15 mouse cellular contexts compared by ENCODE assay signal in genomic region chr14:22444541-22444940, GRCm38 (mm10).
DNase-seq lines count a peak whose midpoint lies in the region; ATAC-seq and TF ChIP-seq lines count a peak whose summit lies in the region.
"Had no signal": no experiment of that assay in that cellular context is flagged by ENCODE, and none has a peak within 500 bp of the region (broad histone marks: within the 10 kb centered on the region; RNA-seq: fewer than 3 reads in every experiment).

No protein-coding gene starts in this region.

- TF ChIP-seq EP300 in stomach, postnatal 0 days (optimal IDR thresholded peaks at IDR 0.05), result no peak

- no peaks in the 10 kb centered on the region; the same call in 1 of the 2 replicates for H3K27me3 ChIP-seq in forebrain, postnatal 0 days (ENCODE audit: insufficient read depth, low read length)
- H3K27me3 ChIP-seq in forebrain, embryonic 16.5 days (replicated peaks; ENCODE audit: control insufficient read depth, insufficient read depth, low read length), result peaks cover 10% of the 10 kb centered on the region; the same call in 1 of the 2 replicates
- H3K27me3 ChIP-seq in stomach, postnatal 0 days (ENCODE audit: control insufficient read depth, insufficient read depth, low read length), result no peaks in the 10 kb centered on the region
- H3K27me3 ChIP-seq: stomach, embryonic 15.5 days had no signal

- peak; percentile 58 for TF ChIP-seq CTCF in forebrain, postnatal 0 days (IDR thresholded peaks at IDR 0.05; ENCODE audit: low read depth)
- TF ChIP-seq CTCF in stomach, postnatal 0 days (IDR thresholded peaks at IDR 0.05; ENCODE audit: low read depth), result peak; percentile 60

- ATAC-seq in forebrain, postnatal 0 days, result no peak
- ATAC-seq in forebrain, embryonic 16.5 days, result no peak
- ATAC-seq in stomach, postnatal 0 days (ENCODE audit: low FRiP score, low TSS enrichment), result no peak
- ATAC-seq: forebrain, embryonic 14.5 days had no signal

- H3K9me3 ChIP-seq in forebrain, postnatal 0 days (ENCODE audit: low read length), result no peaks in the 10 kb centered on the region
- H3K9me3 ChIP-seq in forebrain, embryonic 16.5 days (ENCODE audit: control insufficient read depth, low read length), result no peaks in the 10 kb centered on the region
- H3K9me3 ChIP-seq in stomach, postnatal 0 days (ENCODE audit: control insufficient read depth, low read length), result no peaks in the 10 kb centered on the region
- H3K9me3 ChIP-seq: hindbrain, embryonic 15.5 days; limb, embryonic 12.5 days; stomach, embryonic 15.5 days had no signal

- DNase-seq in forebrain, postnatal 0 days, result no peak
- DNase-seq in kidney, postnatal 14 days, result peak; percentile 10
- DNase-seq in kidney, postnatal 25 days, result no peak
- DNase-seq in lung, postnatal 10 days, result peak; percentile 27
- no peak for DNase-seq in lung, postnatal 25 days (ENCODE audit: low spot score)
- DNase-seq in stomach, postnatal 0 days (ENCODE audit: low spot score), result no peak
- no peak for DNase-seq in MN1 (ENCODE audit: low spot score)
- DNase-seq: spleen, adult 18-20 months; thymus, postnatal 14 days had no signal

- no peak overlapping the region for H3K4me2 ChIP-seq in forebrain, postnatal 0 days (ENCODE audit: low read depth)
- no peak overlapping the region for H3K4me2 ChIP-seq in forebrain, embryonic 16.5 days (ENCODE audit: low read length)
- no peak overlapping the region for H3K4me2 ChIP-seq in stomach, postnatal 0 days (replicated peaks; ENCODE audit: low read depth)
- H3K4me2 ChIP-seq: hindbrain, embryonic 15.5 days; limb, embryonic 12.5 days; stomach, embryonic 15.5 days had no signal

- H3K9ac ChIP-seq in forebrain, postnatal 0 days, result no peak overlapping the region
- H3K9ac ChIP-seq in forebrain, embryonic 16.5 days (replicated peaks; ENCODE audit: low read depth, low read length), result no peak overlapping the region
- no peak overlapping the region for H3K9ac ChIP-seq in stomach, postnatal 0 days (ENCODE audit: low read length)
- H3K9ac ChIP-seq: hindbrain, embryonic 15.5 days; limb, embryonic 12.5 days; stomach, embryonic 15.5 days had no signal

- H3K4me3 ChIP-seq in forebrain, postnatal 0 days (ENCODE audit: low read depth, low read length), result no peak overlapping the region
- H3K4me3 ChIP-seq in forebrain, embryonic 16.5 days (replicated peaks; ENCODE audit: low read length), result no peak overlapping the region
- no peak overlapping the region for H3K4me3 ChIP-seq in stomach, postnatal 0 days (ENCODE audit: low read depth, low read length)
- H3K4me3 ChIP-seq: hindbrain, embryonic 15.5 days; limb, embryonic 12.5 days; myocyte; stomach, embryonic 15.5 days had no signal

- H3K4me1 ChIP-seq in forebrain, postnatal 0 days (ENCODE audit: insufficient read depth), result peaks cover 8% of the 10 kb centered on the region; the same call in 1 of the 2 replicates
- peaks cover 23% of the 10 kb centered on the region for H3K4me1 ChIP-seq in forebrain, embryonic 16.5 days (replicated peaks; ENCODE audit: control insufficient read depth, insufficient read depth, low read length)
- H3K4me1 ChIP-seq in stomach, postnatal 0 days (replicated peaks; ENCODE audit: control insufficient read depth, insufficient read depth), result peaks cover 3% of the 10 kb centered on the region; the same call in 1 of the 2 replicates
- H3K4me1 ChIP-seq: stomach, embryonic 15.5 days had no signal

- no peaks in the 10 kb centered on the region for H3K36me3 ChIP-seq in forebrain, postnatal 0 days (ENCODE audit: insufficient read depth)
- no peaks in the 10 kb centered on the region for H3K36me3 ChIP-seq in forebrain, embryonic 16.5 days (ENCODE audit: control insufficient read depth, insufficient read depth)
- H3K36me3 ChIP-seq in stomach, postnatal 0 days (ENCODE audit: control insufficient read depth, insufficient read depth, low read length), result no peaks in the 10 kb centered on the region
- H3K36me3 ChIP-seq: hindbrain, embryonic 15.5 days; limb, embryonic 12.5 days; stomach, embryonic 15.5 days had no signal

- 64% methylated on average over 2 of the region's 2 CpGs for WGBS in forebrain, postnatal 0 days
- 76% methylated on average over 2 of the region's 2 CpGs for WGBS in forebrain, embryonic 16.5 days
- WGBS in stomach, postnatal 0 days, result 80% methylated on average over 2 of the region's 2 CpGs

- no peak overlapping the region for H3K27ac ChIP-seq in forebrain, postnatal 0 days (ENCODE audit: low read depth, low read length)
- H3K27ac ChIP-seq in forebrain, embryonic 16.5 days (ENCODE audit: low read length), result no peak overlapping the region
- H3K27ac ChIP-seq in stomach, postnatal 0 days (replicated peaks), result no peak overlapping the region
- H3K27ac ChIP-seq: limb, embryonic 12.5 days; stomach, embryonic 15.5 days had no signal

Comparison
In these comparisons a context has a peak if more than half of its experiments do, and no peak if none do; other contexts are left out.
1. DNase-seq: peak in kidney, postnatal 14 days (single experiment) and lung, postnatal 10 days (single experiment); none in forebrain, postnatal 0 days (single experiment), kidney, postnatal 25 days (0 of 2), lung, postnatal 25 days (single experiment), stomach, postnatal 0 days (single experiment) and MN1 (single experiment).